Mouse (Mus musculus): Measurements from ENCODE around the gene Mief2. TPM values are rescaled to one million over a fixed set of nuclear protein-coding genes. Genes with fewer than 3 reads are reported as not detected.

Mief2 gene
- polyA plus RNA-seq, 1 experiment: not detected

DNA sequence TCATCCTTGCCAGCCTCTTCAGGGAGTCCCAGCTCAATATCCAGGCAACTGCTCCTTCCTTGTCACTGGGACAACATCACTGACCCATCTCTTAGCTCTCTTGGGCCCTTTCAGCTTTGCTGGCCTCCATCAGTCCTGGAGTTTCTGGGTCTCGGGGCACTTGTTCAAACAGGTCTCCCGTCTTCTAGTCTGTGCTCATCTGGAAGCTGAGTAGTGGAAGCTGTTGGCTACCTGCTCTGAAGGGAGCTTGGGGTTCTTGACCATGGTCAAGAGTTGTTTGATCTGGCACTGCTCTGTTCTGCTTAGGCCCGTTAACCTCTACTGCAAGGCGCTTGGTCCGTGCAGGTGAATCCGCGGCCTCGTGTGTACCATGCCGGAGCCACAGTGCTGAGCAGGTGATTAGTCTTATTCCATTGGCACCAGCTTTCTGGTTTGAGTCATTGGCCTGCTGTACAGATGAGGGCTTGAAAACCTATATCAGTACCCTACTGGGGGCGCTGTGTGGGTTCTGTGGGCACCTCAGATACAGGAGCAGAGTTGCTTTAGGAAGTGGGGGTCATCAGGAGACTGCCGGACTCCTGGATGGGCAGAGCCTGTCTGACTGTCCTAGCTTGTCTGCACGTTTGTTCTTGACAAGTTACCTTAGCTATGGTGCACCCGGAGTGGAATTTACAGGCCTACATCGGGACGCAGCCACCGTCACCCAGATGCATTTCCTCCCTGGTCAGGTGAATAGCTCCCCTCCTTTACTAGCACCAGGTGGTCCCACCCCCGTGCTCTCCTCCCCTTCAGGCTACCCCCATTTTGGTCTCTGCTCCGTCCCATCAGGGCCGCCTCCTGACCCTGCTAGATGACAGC lies 23.9 kb upstream of the Mief2 start:
- WGBS: 90% methylated on average over 19 of the region's 19 CpGs
- Histone ChIP-seq H3K4me1 (ENCODE audit: control insufficient read depth, insufficient read depth, low read length) (peaks cover 67% of the 10 kb centered on the region), H3K4me3 (ENCODE audit: insufficient read depth, low read depth, low read length) (no peak overlapping the region), H3K27ac (ENCODE audit: insufficient read depth, low read depth, low read length) (no peak overlapping the region)
- TF ChIP-seq POLR2A (IDR thresholded peaks at IDR 0.05; ENCODE audit: insufficient read depth, low read depth, low read length): no peak
- TF ChIP-seq CTCF (IDR thresholded peaks at IDR 0.05; ENCODE audit: insufficient read depth, low read depth, low read length): no peak

GRCm38 (mm10) chr11:60705255-60705654 lies 22.9 kb upstream of the Mief2 start:
- Histone ChIP-seq H3K4me1 (ENCODE audit: control insufficient read depth, insufficient read depth, low read length) (peaks cover 64% of the 10 kb centered on the region), H3K4me3 (ENCODE audit: insufficient read depth, low read depth, low read length) (no peak overlapping the region), H3K27ac (ENCODE audit: insufficient read depth, low read depth, low read length) (peak overlapping the region; percentile 57)
- no peak for TF ChIP-seq POLR2A (IDR thresholded peaks at IDR 0.05; ENCODE audit: insufficient read depth, low read depth, low read length)
- no peak for TF ChIP-seq CTCF (IDR thresholded peaks at IDR 0.05; ENCODE audit: insufficient read depth, low read depth, low read length)
- 88% methylated on average over 3 of the region's 3 CpGs for WGBS

GRCm38 (mm10) chr11:60706076-60706475 lies 22.1 kb upstream of the Mief2 start:
- WGBS: 86% methylated on average over 7 of the region's 7 CpGs
- peak overlapping the region; percentile 57; the same call in 1 of the 2 replicates for H3K27ac ChIP-seq (ENCODE audit: insufficient read depth, low read depth, low read length)
- H3K4me3 ChIP-seq (ENCODE audit: insufficient read depth, low read depth, low read length): no peak overlapping the region
- no peak for TF ChIP-seq CTCF (IDR thresholded peaks at IDR 0.05; ENCODE audit: insufficient read depth, low read depth, low read length)
- no peak for TF ChIP-seq POLR2A (IDR thresholded peaks at IDR 0.05; ENCODE audit: insufficient read depth, low read depth, low read length)
- peaks cover 58% of the 10 kb centered on the region for H3K4me1 ChIP-seq (ENCODE audit: control insufficient read depth, insufficient read depth, low read length)

DNA sequence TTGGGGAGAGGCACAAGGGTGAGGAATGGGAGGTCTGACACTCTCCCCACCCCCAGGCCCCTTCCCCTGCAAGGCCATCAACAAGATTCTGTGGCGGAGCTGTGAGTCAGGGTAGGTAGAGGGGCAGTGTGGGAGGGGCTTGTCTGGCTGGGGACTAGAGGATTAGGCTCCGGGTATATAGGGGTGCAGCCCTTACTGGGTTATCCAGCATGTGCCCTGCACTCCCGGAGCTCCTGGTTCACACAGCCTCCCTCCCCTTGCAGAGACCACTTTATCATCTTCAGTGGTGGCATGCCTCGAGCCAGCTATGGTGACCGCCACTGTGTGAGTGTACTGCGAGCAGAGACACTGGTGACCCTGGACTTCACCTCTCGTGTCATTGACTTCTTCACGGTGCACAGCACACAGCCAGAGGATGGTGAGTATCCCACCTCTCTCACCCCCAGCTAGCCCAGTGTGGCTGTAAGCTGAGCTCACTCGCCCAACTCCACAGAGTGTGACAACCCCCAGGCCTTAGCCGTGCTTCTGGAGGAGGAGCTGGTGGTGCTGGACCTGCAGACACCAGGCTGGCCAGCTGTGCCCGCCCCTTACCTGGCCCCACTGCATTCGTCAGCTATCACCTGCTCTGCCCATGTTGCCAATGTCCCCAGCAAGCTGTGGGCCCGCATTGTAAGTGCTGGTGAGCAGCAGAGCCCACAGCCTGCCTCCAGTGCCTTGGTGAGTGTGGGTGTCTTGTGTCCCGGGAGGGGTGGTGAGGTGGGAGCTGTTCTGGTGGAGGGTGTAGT lies 21.3 kb upstream of the Mief2 start:
- WGBS: 81% methylated on average over 14 of the region's 14 CpGs
- Histone ChIP-seq H3K4me1 (ENCODE audit: control insufficient read depth, insufficient read depth, low read length) (peaks cover 54% of the 10 kb centered on the region), H3K4me3 (ENCODE audit: insufficient read depth, low read depth, low read length) (no peak overlapping the region), H3K27ac (ENCODE audit: insufficient read depth, low read depth, low read length) (no peak overlapping the region)
- TF ChIP-seq CTCF (IDR thresholded peaks at IDR 0.05; ENCODE audit: insufficient read depth, low read depth, low read length) (no peak), POLR2A (IDR thresholded peaks at IDR 0.05; ENCODE audit: insufficient read depth, low read depth, low read length) (no peak)

DNA sequence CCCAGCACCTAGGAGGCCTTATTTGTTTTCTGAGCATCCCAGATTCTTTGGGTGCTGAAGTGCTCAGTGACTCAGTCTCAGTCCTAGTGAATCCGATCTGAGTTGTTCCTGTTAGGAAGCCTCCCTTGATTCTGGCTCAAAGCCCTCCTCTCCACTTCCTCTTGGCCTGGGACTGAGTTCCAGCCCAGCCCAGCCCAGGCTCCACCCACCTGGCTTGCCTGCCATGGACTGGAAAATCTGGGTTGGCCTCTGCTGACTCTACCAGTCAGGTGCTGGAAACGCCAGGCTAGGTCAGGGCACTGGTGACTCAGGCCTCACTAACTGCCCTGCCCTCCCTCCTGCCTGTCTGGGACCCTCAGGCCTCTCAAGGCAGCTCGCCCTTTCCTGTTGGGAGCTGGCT lies 20.5 kb upstream of the Mief2 start:
- TF ChIP-seq POLR2A (IDR thresholded peaks at IDR 0.05; ENCODE audit: insufficient read depth, low read depth, low read length) (no peak), CTCF (IDR thresholded peaks at IDR 0.05; ENCODE audit: insufficient read depth, low read depth, low read length) (no peak)
- H3K27ac ChIP-seq (ENCODE audit: insufficient read depth, low read depth, low read length): no peak overlapping the region
- 62% methylated on average over 3 of the region's 3 CpGs for WGBS
- peaks cover 49% of the 10 kb centered on the region for H3K4me1 ChIP-seq (ENCODE audit: control insufficient read depth, insufficient read depth, low read length)
- H3K4me3 ChIP-seq (ENCODE audit: insufficient read depth, low read depth, low read length): no peak overlapping the region

GRCm38 (mm10) chr11:60708631-60709030 lies 19.6 kb upstream of the Mief2 start:
- TF ChIP-seq POLR2A (IDR thresholded peaks at IDR 0.05; ENCODE audit: insufficient read depth, low read depth, low read length) (no peak), CTCF (IDR thresholded peaks at IDR 0.05; ENCODE audit: insufficient read depth, low read depth, low read length) (no peak)
- Histone ChIP-seq H3K27ac (ENCODE audit: insufficient read depth, low read depth, low read length) (no peak overlapping the region), H3K4me3 (ENCODE audit: insufficient read depth, low read depth, low read length) (no peak overlapping the region), H3K4me1 (ENCODE audit: control insufficient read depth, insufficient read depth, low read length) (peaks cover 40% of the 10 kb centered on the region)
- WGBS: 94% methylated on average over 10 of the region's 10 CpGs

DNA sequence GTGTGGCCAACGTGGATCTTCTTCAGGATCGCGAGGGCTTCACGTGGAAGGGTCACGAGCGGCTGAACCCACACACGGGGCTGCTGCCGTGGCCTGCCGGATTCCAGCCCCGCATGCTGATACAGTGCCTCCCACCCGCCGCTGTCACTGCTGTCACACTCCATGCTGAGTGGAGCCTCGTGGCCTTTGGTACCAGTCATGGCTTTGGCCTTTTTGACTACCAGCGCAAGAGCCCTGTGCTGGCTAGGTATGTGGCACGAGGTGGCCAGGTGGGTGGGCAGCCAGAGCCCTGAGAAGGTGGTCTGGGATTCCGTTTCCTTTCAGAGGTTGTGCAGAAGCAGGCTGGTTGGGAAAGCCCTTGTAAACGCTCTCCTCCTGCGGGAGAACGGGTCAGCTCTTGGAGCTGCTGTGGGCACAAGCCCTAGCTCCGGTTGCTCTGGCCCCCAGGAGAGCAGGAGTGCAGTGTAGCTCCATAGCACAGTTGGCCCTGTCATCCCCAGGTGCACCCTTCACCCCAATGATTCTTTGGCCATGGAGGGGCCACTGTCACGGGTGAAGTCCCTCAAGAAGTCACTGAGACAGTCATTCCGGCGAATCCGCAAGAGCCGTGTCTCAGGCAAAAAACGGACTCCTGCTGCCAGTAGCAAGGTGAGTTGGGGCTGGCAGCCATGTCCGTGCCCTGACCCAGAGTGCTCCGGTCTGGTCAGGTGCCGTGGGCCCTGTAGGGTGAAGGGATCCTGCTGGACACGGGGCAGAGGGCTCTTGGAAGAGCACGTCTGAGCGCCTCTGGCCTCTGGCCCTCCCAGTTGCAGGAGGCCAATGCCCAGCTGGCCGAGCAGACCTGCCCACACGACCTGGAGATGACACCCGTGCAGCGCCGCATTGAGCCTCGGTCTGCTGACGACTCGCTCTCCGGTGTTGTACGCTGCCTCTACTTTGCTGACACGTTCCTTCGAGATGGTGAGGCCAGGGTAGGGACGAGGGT lies 18.4 kb upstream of the Mief2 start:
- WGBS: 94% methylated on average over 45 of the region's 45 CpGs
- Histone ChIP-seq H3K4me1 (ENCODE audit: control insufficient read depth, insufficient read depth, low read length) (peaks cover 29% of the 10 kb centered on the region), H3K4me3 (ENCODE audit: insufficient read depth, low read depth, low read length) (no peak overlapping the region), H3K27ac (ENCODE audit: insufficient read depth, low read depth, low read length) (no peak overlapping the region)
- TF ChIP-seq POLR2A (IDR thresholded peaks at IDR 0.05; ENCODE audit: insufficient read depth, low read depth, low read length) (no peak), CTCF (IDR thresholded peaks at IDR 0.05; ENCODE audit: insufficient read depth, low read depth, low read length) (no peak)

- 90% methylated on average over 17 of the region's 17 CpGs for WGBS
- TF ChIP-seq POLR2A (IDR thresholded peaks at IDR 0.05; ENCODE audit: insufficient read depth, low read depth, low read length): no peak
- TF ChIP-seq CTCF (IDR thresholded peaks at IDR 0.05; ENCODE audit: insufficient read depth, low read depth, low read length): no peak
- no peak overlapping the region for H3K27ac ChIP-seq (ENCODE audit: insufficient read depth, low read depth, low read length)
Observed at GRCm38 (mm10) chr11:60711218-60711617, 17.0 kb upstream of the Mief2 start.

More at GRCm38 (mm10) chr11:60711218-60711617, 17.0 kb upstream of the Mief2 start:
- Histone ChIP-seq H3K4me1 (ENCODE audit: control insufficient read depth, insufficient read depth, low read length) (peaks cover 16% of the 10 kb centered on the region), H3K4me3 (ENCODE audit: insufficient read depth, low read depth, low read length) (no peak overlapping the region)

Measured in olfactory bulb, adult 2 months (tissue).